Mouse (Mus musculus): ENCODE measurements around the gene B230307C23Rik.
"Not testable (repeated sequence)": the region's sequence is repeated elsewhere in the genome, so short reads cannot be mapped to it uniquely, and the experiment has no call there.

B230307C23Rik gene

DNA sequence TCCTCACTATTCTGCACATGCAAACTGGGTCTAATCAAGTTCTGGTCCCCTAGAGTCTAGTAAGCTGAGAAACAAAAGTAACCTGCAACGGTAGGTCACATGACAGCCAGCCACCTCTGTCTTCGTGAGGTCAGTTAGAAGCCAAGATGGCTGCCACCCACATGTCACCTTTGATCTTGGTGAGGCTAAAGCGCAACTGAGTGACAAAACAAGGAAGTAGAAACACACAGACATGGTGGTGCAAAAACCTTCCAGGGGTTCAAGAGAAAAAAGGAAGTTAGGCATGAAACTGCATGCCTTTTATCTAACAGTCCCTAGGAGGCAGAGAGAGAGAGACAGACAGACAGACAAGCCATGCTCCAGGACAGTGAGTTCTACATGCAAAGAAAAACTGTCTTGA, 25.0 kb downstream of the B230307C23Rik start:
- DNase-seq (ENCODE audit: low spot score in 2 of 2), result no peak

DNA sequence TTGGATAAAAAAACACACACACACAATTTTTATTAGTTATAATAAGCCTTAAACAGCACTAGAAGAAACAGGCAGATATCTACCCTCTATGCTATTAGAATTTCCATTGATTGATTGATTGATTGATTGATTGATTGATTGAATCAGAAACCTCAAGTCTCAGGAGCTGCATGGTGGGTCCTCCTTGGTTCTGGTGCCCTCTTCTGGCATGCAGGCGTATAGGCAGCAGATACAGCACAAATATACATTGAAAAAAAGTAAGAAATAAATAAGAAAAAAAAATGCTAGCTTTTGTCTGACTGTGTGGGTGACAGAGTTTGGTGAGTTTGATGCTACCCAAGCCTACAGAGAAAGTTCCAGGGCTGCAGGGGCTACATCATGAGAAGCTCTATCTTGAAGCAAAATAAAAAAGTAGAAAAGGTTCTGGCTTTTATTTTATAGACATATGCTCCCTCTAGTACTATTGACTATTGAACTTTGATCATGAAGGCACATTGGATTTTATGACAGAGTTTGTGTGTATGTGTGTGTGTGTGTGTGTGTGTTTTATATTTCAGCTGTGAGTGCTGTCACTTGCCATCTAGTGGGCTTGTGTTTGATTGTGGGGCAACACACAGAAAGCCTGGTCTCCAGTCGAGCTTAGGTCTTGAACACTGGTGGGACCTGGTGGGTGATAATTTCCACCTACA, 25.7 kb downstream of the B230307C23Rik start:
- DNase-seq (ENCODE audit: low spot score in 2 of 2), result no peak

DNA sequence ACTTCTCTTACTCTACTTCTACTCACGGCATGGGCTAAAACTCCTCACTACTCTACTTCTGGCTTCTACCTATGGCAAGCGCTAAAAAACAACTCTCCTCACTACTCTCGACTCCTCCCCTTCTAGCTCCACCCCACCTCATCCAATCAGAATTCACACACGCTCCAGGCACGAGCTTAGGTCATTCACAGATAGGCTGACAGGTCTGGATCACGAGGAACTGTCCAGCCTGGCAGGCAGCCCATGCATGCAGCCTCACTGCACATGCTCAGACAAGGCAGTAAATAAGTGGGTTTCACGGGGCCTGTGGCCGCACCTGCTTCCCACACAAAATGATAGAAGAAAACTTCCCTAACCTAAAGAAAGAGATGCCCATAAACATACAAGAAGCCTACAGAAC, 29.1 kb downstream of the B230307C23Rik start:
- DNase-seq (ENCODE audit: low spot score in 2 of 2), result not testable (repeated sequence)

DNA sequence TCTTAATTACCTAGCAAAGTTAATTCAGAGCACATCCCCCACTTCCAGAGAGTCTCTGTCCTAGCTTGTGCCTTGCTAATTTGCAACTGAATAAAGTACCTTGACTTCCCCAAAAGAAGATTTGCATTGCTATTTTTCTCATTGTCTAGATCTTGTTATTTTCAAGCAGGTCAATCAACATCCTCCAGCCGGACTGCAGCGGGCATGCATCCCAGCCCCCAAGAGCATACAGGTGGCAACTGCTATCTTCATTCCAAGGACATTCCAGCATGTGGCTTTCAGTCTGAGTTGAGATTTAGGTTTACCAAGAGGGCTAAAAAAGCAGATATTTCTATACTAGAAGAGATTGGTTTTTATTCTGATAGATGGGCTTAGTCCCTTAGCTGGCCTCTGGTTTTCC, 37.9 kb downstream of the B230307C23Rik start:
- not testable (repeated sequence) for DNase-seq (ENCODE audit: low spot score in 2 of 2)

DNA sequence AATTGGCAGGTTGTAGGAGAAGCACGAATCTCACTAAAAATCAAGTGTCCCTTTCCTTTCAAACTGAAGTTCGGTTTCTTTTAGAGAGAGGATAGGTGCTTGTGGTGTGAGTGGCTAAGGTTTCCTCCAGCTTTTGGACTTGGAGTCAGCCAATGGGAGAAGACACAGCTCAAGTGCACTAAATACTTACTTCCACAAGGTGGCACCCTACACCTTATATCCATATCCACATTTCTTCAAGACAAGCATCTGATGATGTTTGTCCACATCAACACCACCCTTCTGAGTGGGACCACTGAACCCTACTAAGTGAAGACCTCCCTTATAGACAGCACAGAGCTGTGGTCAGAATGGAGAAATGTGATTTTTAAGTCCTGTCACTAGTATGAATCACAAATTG, 44.6 kb downstream of the B230307C23Rik start:
- no peak for DNase-seq (ENCODE audit: low spot score in 2 of 2)

DNA sequence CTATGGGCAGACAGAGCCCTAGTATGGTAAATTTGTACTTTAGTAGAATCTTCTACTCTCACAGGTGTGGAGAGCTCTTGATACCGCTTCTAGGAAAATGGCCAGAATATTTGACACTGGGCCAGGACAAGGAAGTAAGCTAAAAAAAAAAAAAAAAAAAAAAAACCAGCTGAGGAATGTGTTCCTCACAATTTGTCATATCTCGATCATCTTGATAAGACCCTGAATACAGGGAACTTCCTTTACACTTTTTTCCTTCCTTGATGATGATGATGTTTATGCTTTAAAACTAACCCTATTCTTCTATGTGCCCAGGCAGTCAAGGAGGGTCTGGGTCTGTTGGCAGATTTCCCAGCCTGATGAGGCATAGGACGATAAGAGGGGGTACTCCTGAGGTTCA, 82.3 kb downstream of the B230307C23Rik start:
- DNase-seq (ENCODE audit: low spot score in 2 of 2), result not testable (repeated sequence)

DNA sequence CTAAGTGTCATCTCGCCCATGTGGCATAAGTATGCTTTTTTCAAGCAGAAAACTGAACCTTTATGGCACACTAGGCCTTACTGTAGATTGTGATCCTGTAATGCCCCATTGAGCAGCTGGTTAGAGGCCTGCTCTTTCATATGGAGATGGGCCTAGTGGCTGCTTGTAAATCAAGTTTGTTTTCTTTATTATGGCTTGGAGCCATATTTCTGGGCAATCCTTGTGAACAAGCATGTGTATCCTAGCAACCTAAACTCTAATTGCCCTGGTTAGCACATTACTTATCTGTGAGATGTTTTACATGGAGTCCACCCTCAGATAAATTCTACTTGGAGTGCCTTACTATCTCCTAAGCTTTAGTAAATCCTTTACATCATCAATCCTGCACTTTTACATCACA, 84.0 kb downstream of the B230307C23Rik start:
- not testable (repeated sequence) for DNase-seq (ENCODE audit: low spot score in 2 of 2)
